Mouse (Mus musculus) forebrain, embryonic 11.5 days (tissue): ENCODE results near the gene Samm50. TPM values are rescaled to one million over a fixed set of nuclear protein-coding genes. Genes with fewer than 3 reads are reported as not detected.

Source experiments
- ATAC-seq: fragments of 200-750 bp; cut with Nextera tagmentation; replicated peaks from 2 replicates; pipeline ENCODE4 v1.8.0; 2017; ENCODE audit warnings: moderate TSS enrichment; ENCODE audit not compliant: low FRiP score
- DNase-seq: peaks from one replicate; pipeline ENCODE4 v3.0.0-alpha.2; 2017; ENCODE audit warnings: low spot score
- H3K27ac ChIP-seq: fragments of 300-500 bp; sonication (generic); 2 replicates; pipeline ENCODE4 v1.5.1; 2014; ENCODE audit warnings: low read depth, low read length
- H3K27me3 ChIP-seq: fragments of 300-500 bp; sonication (generic); 2 replicates; pipeline ENCODE4 v1.6.1; 2014; ENCODE audit warnings: mild to moderate bottlenecking, low read length, mixed read lengths; ENCODE audit not compliant: control insufficient read depth, insufficient read depth
- H3K36me3 ChIP-seq: fragments of 300-500 bp; sonication (generic); 2 replicates; pipeline ENCODE4 v1.6.1; 2014; ENCODE audit warnings: mild to moderate bottlenecking, low read length, moderate library complexity, mixed read lengths; ENCODE audit not compliant: control insufficient read depth, insufficient read depth
- H3K4me1 ChIP-seq: fragments of 300-500 bp; sonication (generic); replicated peaks from 2 replicates; pipeline ENCODE4 v1.6.1; 2014; ENCODE audit warnings: low read length, mixed read lengths; ENCODE audit not compliant: control insufficient read depth, insufficient read depth
- H3K4me2 ChIP-seq: fragments of 300-500 bp; sonication (generic); 2 replicates; pipeline ENCODE4 v1.6.1; 2014; ENCODE audit warnings: low read depth, mild to moderate bottlenecking, low read length, moderate library complexity, mixed read lengths; ENCODE audit not compliant: severe bottlenecking
- H3K4me3 ChIP-seq: fragments of 300-500 bp; sonication (generic); 2 replicates; pipeline ENCODE4 v1.5.1; 2014; ENCODE audit warnings: low read depth, low read length
- H3K9ac ChIP-seq: fragments of 300-500 bp; sonication (generic); 2 replicates; pipeline ENCODE4 v1.6.1; 2014; ENCODE audit warnings: low read length
- H3K9me3 ChIP-seq: fragments of 300-500 bp; sonication (generic); 2 replicates; pipeline ENCODE4 v1.6.1; 2016; ENCODE audit warnings: low read length, mixed read lengths; ENCODE audit not compliant: control insufficient read depth
- WGBS: fragments of 180-500 bp; shearing (Covaris S2); extraction: QIAGEN DNeasy Blood & Tissue Kit; methylation state at CpG from one replicate; pipeline ENCODE4 v1.1.7; 2014; 5-methylcytosine and 5-hydroxymethylcytosine counted together
- polyA plus RNA-seq: library from polyadenylated mRNA; unstranded; fragments of >200 nt; fragmentation: Nextera tagmentation; extraction: Ambion mirVana; gene quantifications from 2 replicates; pipeline ENCODE4 v1.2.1, GENCODE M21; 2014

The Samm50 gene
- polyA plus RNA-seq, 1 experiment from 2014 or later = 78.8 TPM

- no peak overlapping the region for H3K4me2 ChIP-seq
- H3K36me3 ChIP-seq = no peaks in the 10 kb centered on the region
- no peaks in the 10 kb centered on the region for H3K9me3 ChIP-seq
- no peak overlapping the region for H3K4me3 ChIP-seq
- no peak overlapping the region for H3K27ac ChIP-seq
- H3K27me3 ChIP-seq = no peaks in the 10 kb centered on the region
- ATAC-seq = no peak
- H3K4me1 ChIP-seq = peaks cover 2% of the 10 kb centered on the region; the same call in 1 of the 2 replicates
- WGBS = 76% methylated on average over 8 of the region's 8 CpGs
- H3K9ac ChIP-seq = no peak overlapping the region
- no peak for DNase-seq
These were observed 62.3 kb downstream of the Samm50 start for GRCm38 (mm10) chr15:84254387-84254786.

- Histone ChIP-seq H3K4me1 (peaks cover 2% of the 10 kb centered on the region; the same call in 1 of the 2 replicates), H3K4me3 (no peak overlapping the region), H3K36me3 (no peaks in the 10 kb centered on the region), H3K4me2 (no peak overlapping the region), H3K27ac (no peak overlapping the region), H3K27me3 (0 out of 2 replicates have a peak, but pooled peaks cover 2% of the 10 kb centered on the region), H3K9me3 (no peaks in the 10 kb centered on the region), H3K9ac (no peak overlapping the region)
- WGBS = 73% methylated on average over 12 of the region's 12 CpGs
- ATAC-seq = no peak
- no peak for DNase-seq
These were observed 64.3 kb downstream of the Samm50 start for GRCm38 (mm10) chr15:84256254-84256850.

GRCm38 (mm10) chr15:84256864-84257263, 64.8 kb downstream of the Samm50 start:
- H3K27ac ChIP-seq = no peak overlapping the region
- H3K9me3 ChIP-seq = no peaks in the 10 kb centered on the region
- H3K4me3 ChIP-seq = no peak overlapping the region
- WGBS = 85% methylated on average over 5 of the region's 5 CpGs
- H3K4me2 ChIP-seq = no peak overlapping the region
- no peak overlapping the region for H3K9ac ChIP-seq
- no peaks in the 10 kb centered on the region for H3K36me3 ChIP-seq
- DNase-seq = no peak
- ATAC-seq = no peak
- H3K27me3 ChIP-seq = 0 out of 2 replicates have a peak, but pooled peaks cover 2% of the 10 kb centered on the region
- H3K4me1 ChIP-seq = peaks cover 2% of the 10 kb centered on the region; the same call in 1 of the 2 replicates

- WGBS = 42% methylated on average over 9 of the region's 9 CpGs
- Histone ChIP-seq H3K36me3 (no peaks in the 10 kb centered on the region), H3K27me3 (0 out of 2 replicates have a peak, but pooled peaks cover 2% of the 10 kb centered on the region), H3K4me2 (no peak overlapping the region), H3K4me3 (no peak overlapping the region), H3K27ac (no peak overlapping the region), H3K9me3 (no peaks in the 10 kb centered on the region), H3K4me1 (peaks cover 2% of the 10 kb centered on the region; the same call in 1 of the 2 replicates), H3K9ac (no peak overlapping the region)
- no peak for DNase-seq
- ATAC-seq = no peak
These were observed 66.7 kb downstream of the Samm50 start for GRCm38 (mm10) chr15:84258602-84259355.

GRCm38 (mm10) chr15:84260123-84260822, 68.2 kb downstream of the Samm50 start:
- H3K27me3 ChIP-seq = 0 out of 2 replicates have a peak, but pooled peaks cover 2% of the 10 kb centered on the region
- peaks cover 2% of the 10 kb centered on the region; the same call in 1 of the 2 replicates for H3K4me1 ChIP-seq
- no peaks in the 10 kb centered on the region for H3K36me3 ChIP-seq
- H3K4me2 ChIP-seq = no peak overlapping the region; the same call in 1 of the 2 replicates
- no peaks in the 10 kb centered on the region for H3K9me3 ChIP-seq
- H3K4me3 ChIP-seq = no peak overlapping the region
- 27% methylated on average over 22 of the region's 22 CpGs for WGBS
- H3K9ac ChIP-seq = no peak overlapping the region
- ATAC-seq (peak; percentile 75), DNase-seq (peak; percentile 89)
- no peak overlapping the region for H3K27ac ChIP-seq

GRCm38 (mm10) chr15:84262630-84263029, 70.6 kb downstream of the Samm50 start:
- 92% methylated on average over 6 of the region's 6 CpGs for WGBS
- no peak for ATAC-seq
- no peak overlapping the region for H3K4me3 ChIP-seq
- no peak overlapping the region for H3K4me2 ChIP-seq
- DNase-seq = no peak
- no peaks in the 10 kb centered on the region; the same call in 1 of the 2 replicates for H3K4me1 ChIP-seq
- no peaks in the 10 kb centered on the region for H3K9me3 ChIP-seq
- H3K9ac ChIP-seq = no peak overlapping the region
- H3K27ac ChIP-seq = no peak overlapping the region
- no peaks in the 10 kb centered on the region for H3K36me3 ChIP-seq
- H3K27me3 ChIP-seq = 0 out of 2 replicates have a peak, but pooled peaks cover 2% of the 10 kb centered on the region

- 49% methylated on average over 2 of the region's 2 CpGs for WGBS
- Histone ChIP-seq H3K36me3 (no peaks in the 10 kb centered on the region), H3K4me2 (no peak overlapping the region), H3K27me3 (0 out of 2 replicates have a peak, but pooled peaks cover 2% of the 10 kb centered on the region), H3K4me1 (no peaks in the 10 kb centered on the region; the same call in 1 of the 2 replicates), H3K9ac (no peak overlapping the region), H3K9me3 (no peaks in the 10 kb centered on the region), H3K4me3 (no peak overlapping the region), H3K27ac (no peak overlapping the region)
- no peak for DNase-seq
- no peak for ATAC-seq
These were observed 71.5 kb downstream of the Samm50 start for GRCm38 (mm10) chr15:84263573-84263972.

GRCm38 (mm10) chr15:84265141-84265540, 73.1 kb downstream of the Samm50 start:
- Histone ChIP-seq H3K36me3 (no peaks in the 10 kb centered on the region), H3K4me1 (no peaks in the 10 kb centered on the region; the same call in 1 of the 2 replicates), H3K27me3 (no peaks in the 10 kb centered on the region), H3K4me3 (no peak overlapping the region), H3K9ac (no peak overlapping the region), H3K27ac (no peak overlapping the region), H3K4me2 (no peak overlapping the region), H3K9me3 (no peaks in the 10 kb centered on the region)
- ATAC-seq (no peak), DNase-seq (no peak)
- 82% methylated on average over 11 of the region's 11 CpGs for WGBS
